Comparison of ENCODE assay signal across 15 mouse cellular contexts in genomic region chr2:26119626-26120025, GRCm38 (mm10). TPM values are rescaled to one million over a fixed set of nuclear protein-coding genes. Genes with fewer than 3 reads are reported as not detected.
DNase-seq lines count a peak whose midpoint lies in the region; ATAC-seq and TF ChIP-seq lines count a peak whose summit lies in the region.
"Had no signal": no experiment of that assay in that cellular context is flagged by ENCODE, and none has a peak within 500 bp of the region (broad histone marks: within the 10 kb centered on the region; RNA-seq: fewer than 3 reads in every experiment).

No protein-coding gene starts in this region.

- 74% methylated on average over 2 of the region's 2 CpGs for whole genome bisulfite sequencing in cerebellum, adult 2 months
- WGBS in kidney, postnatal 0 days = 73% methylated on average over 2 of the region's 2 CpGs
- 64% methylated on average over 2 of the region's 2 CpGs for WGBS in kidney, embryonic 14.5 days
- 76% methylated on average over 2 of the region's 2 CpGs for WGBS in olfactory bulb, adult 2 months

- no peak for DNase-seq in cerebellum, adult 2 months
- no peak for DNase-seq in cerebellum, adult 11 months
- DNase-seq in kidney, postnatal 0 days (ENCODE audit: low spot score) = no peak
- no peak for DNase-seq in urinary bladder, postnatal 25 days (ENCODE audit: low spot score)
- DNase-seq in spleen, adult 12 weeks (ENCODE audit: low spot score) = no peak
- DNase-seq: gastrocnemius, postnatal 14 days; thymus, adult 18-20 months had no signal

- H3K9me3 ChIP-seq in kidney, postnatal 0 days (replicated peaks; ENCODE audit: low read length) = no peaks in the 10 kb centered on the region
- H3K9me3 ChIP-seq in kidney, embryonic 14.5 days (ENCODE audit: control insufficient read depth, low read length) = no peaks in the 10 kb centered on the region
- H3K9me3 ChIP-seq: embryonic facial prominence, embryonic 12.5 days; hindbrain, embryonic 15.5 days; limb, embryonic 15.5 days had no signal

- no peak for TF ChIP-seq POLR2A in cerebellum, adult 2 months (IDR thresholded peaks at IDR 0.05; ENCODE audit: borderline replicate concordance, insufficient read depth, low read length)
- TF ChIP-seq POLR2A in olfactory bulb, adult 2 months (IDR thresholded peaks at IDR 0.05; ENCODE audit: insufficient read depth, low read depth, low read length) = no peak

- H3K36me3 ChIP-seq in kidney, postnatal 0 days (ENCODE audit: insufficient read depth, low read length) = no peaks in the 10 kb centered on the region
- H3K36me3 ChIP-seq in kidney, embryonic 14.5 days (ENCODE audit: control insufficient read depth, insufficient read depth, low read length) = no peaks in the 10 kb centered on the region
- H3K36me3 ChIP-seq: embryonic facial prominence, embryonic 12.5 days; hindbrain, embryonic 15.5 days; limb, embryonic 15.5 days had no signal

- H3K27ac ChIP-seq in cerebellum, adult 2 months (ENCODE audit: insufficient read depth, low read length) = peak overlapping the region; percentile 60
- peak overlapping the region; percentile 75; the same call in 1 of the 2 replicates for H3K27ac ChIP-seq in kidney, postnatal 0 days
- H3K27ac ChIP-seq in kidney, embryonic 14.5 days (ENCODE audit: low read depth, low read length) = no peak overlapping the region
- H3K27ac ChIP-seq in olfactory bulb, adult 2 months (ENCODE audit: insufficient read depth, low read depth, low read length) = 0 out of 2 replicates have a peak overlapping the region, but pooled peaks have one; percentile 58
- H3K27ac ChIP-seq: embryonic facial prominence, embryonic 12.5 days had no signal

- no peak overlapping the region for H3K4me3 ChIP-seq in cerebellum, adult 2 months (replicated peaks; ENCODE audit: insufficient read depth, low read depth, low read length)
- H3K4me3 ChIP-seq in kidney, postnatal 0 days (replicated peaks; ENCODE audit: low read depth, low read length) = no peak overlapping the region
- no peak overlapping the region for H3K4me3 ChIP-seq in kidney, embryonic 14.5 days (ENCODE audit: low read length)
- no peak overlapping the region for H3K4me3 ChIP-seq in olfactory bulb, adult 2 months (ENCODE audit: insufficient read depth, low read depth, low read length)
- H3K4me3 ChIP-seq: embryonic facial prominence, embryonic 12.5 days; hindbrain, embryonic 15.5 days; limb, embryonic 15.5 days had no signal

- peaks cover 65% of the 10 kb centered on the region for H3K4me1 ChIP-seq in cerebellum, adult 2 months (ENCODE audit: control insufficient read depth, insufficient read depth, low read length)
- peaks cover 28% of the 10 kb centered on the region for H3K4me1 ChIP-seq in kidney, postnatal 0 days (replicated peaks; ENCODE audit: insufficient read depth, low read length)
- peaks cover 14% of the 10 kb centered on the region for H3K4me1 ChIP-seq in kidney, embryonic 14.5 days (ENCODE audit: control insufficient read depth, insufficient read depth, low read length)
- peaks cover 64% of the 10 kb centered on the region for H3K4me1 ChIP-seq in olfactory bulb, adult 2 months (ENCODE audit: control insufficient read depth, insufficient read depth, low read length)

- no peak overlapping the region for H3K4me2 ChIP-seq in kidney, postnatal 0 days (ENCODE audit: low read length)
- H3K4me2 ChIP-seq in kidney, embryonic 14.5 days (replicated peaks; ENCODE audit: low read depth, low read length) = no peak overlapping the region
- H3K4me2 ChIP-seq: embryonic facial prominence, embryonic 12.5 days; hindbrain, embryonic 15.5 days; midbrain, embryonic 11.5 days had no signal

- H3K27me3 ChIP-seq in cerebellum, adult 2 months (ENCODE audit: control insufficient read depth, insufficient read depth, low read length) = no peaks in the 10 kb centered on the region
- H3K27me3 ChIP-seq in kidney, postnatal 0 days (ENCODE audit: insufficient read depth, low read length) = 0 out of 2 replicates have a peak, but pooled peaks cover 3% of the 10 kb centered on the region
- peaks cover 15% of the 10 kb centered on the region for H3K27me3 ChIP-seq in kidney, embryonic 14.5 days (ENCODE audit: control insufficient read depth, insufficient read depth, low read length)
- H3K27me3 ChIP-seq: Patski had no signal

- ATAC-seq in kidney, postnatal 0 days (replicated peaks; ENCODE audit: low FRiP score, low read depth) = no peak
- ATAC-seq in kidney, embryonic 14.5 days (ENCODE audit: low FRiP score, low TSS enrichment) = no peak
- peak; percentile 35; the same call in 1 of the 2 replicates for ATAC-seq in common myeloid progenitor, adult 5-6 weeks (replicated peaks; ENCODE audit: low read depth, poor library complexity, severe bottlenecking)

- no peak overlapping the region for H3K9ac ChIP-seq in kidney, postnatal 0 days (ENCODE audit: low read depth, low read length)
- no peak overlapping the region for H3K9ac ChIP-seq in kidney, embryonic 14.5 days (ENCODE audit: low read depth, low read length)
- H3K9ac ChIP-seq: embryonic facial prominence, embryonic 12.5 days; hindbrain, embryonic 15.5 days; limb, embryonic 15.5 days had no signal

- TF ChIP-seq CTCF in cerebellum, adult 2 months (IDR thresholded peaks at IDR 0.05; ENCODE audit: borderline replicate concordance, insufficient read depth, low read depth, low read length) = no peak
- no peak for TF ChIP-seq CTCF in kidney, postnatal 0 days (IDR thresholded peaks at IDR 0.05; ENCODE audit: low read depth)
- no peak for TF ChIP-seq CTCF in olfactory bulb, adult 2 months (IDR thresholded peaks at IDR 0.05; ENCODE audit: insufficient read depth, low read depth, low read length)

RNA-seq across cellular contexts. Expression of gene Nacc2, which starts 3.4 kb away (rescaled TPM):
- polyA plus RNA-seq in cerebellum, adult 2 months (2012; rRNA removed) = 117 and 124 TPM in 2 replicates
- 11.3 and 12.2 TPM in 2 replicates for polyA plus RNA-seq in kidney, postnatal 0 days (2015; fragmentation: Nextera tagmentation; extraction: Ambion mirVana)
- polyA plus RNA-seq in kidney, embryonic 14.5 days (2014; fragmentation: Nextera tagmentation; extraction: Ambion mirVana) = 3.7 and 6.6 TPM in 2 replicates
- 0.87 and 4.1 TPM in 2 replicates for total RNA-seq in common myeloid progenitor, adult 5-6 weeks (2017)
- 71.7 TPM in 1 of 2 replicates, not detected in the other for polyA plus RNA-seq in olfactory bulb, adult 2 months (2012; ENCODE audit: insufficient read depth, insufficient read length, low replicate concordance, missing spikeins)
